Mouse (Mus musculus) liver, embryonic 16.5 days (tissue): ENCODE results near the gene Acin1. TPM values are rescaled to one million over a fixed set of nuclear protein-coding genes. Genes with fewer than 3 reads are reported as not detected.

Source experiments
- ATAC-seq: fragments of 200-750 bp; cut with Nextera tagmentation; 2 replicates; pipeline ENCODE4 v1.8.0; 2017; ENCODE audit warnings: low read depth, mild to moderate bottlenecking, moderate number of reproducible peaks, moderate library complexity
- H3K27ac ChIP-seq: fragments of 300-500 bp; sonication (generic); 2 replicates; pipeline ENCODE4 v1.5.1; 2014; ENCODE audit warnings: mild to moderate bottlenecking, low read length
- H3K27me3 ChIP-seq: fragments of 300-500 bp; sonication (generic); 2 replicates; pipeline ENCODE4 v1.6.1; 2014; ENCODE audit warnings: low read depth, low read length, mixed read lengths; ENCODE audit not compliant: control insufficient read depth, insufficient read depth
- H3K36me3 ChIP-seq: fragments of 300-500 bp; sonication (generic); 2 replicates; pipeline ENCODE4 v1.6.1; 2014; ENCODE audit warnings: mild to moderate bottlenecking; ENCODE audit not compliant: control insufficient read depth, insufficient read depth
- H3K4me1 ChIP-seq: fragments of 300-500 bp; sonication (generic); 2 replicates; pipeline ENCODE4 v1.6.1; 2014; ENCODE audit warnings: low read depth, low read length, mixed read lengths; ENCODE audit not compliant: control insufficient read depth
- H3K4me2 ChIP-seq: fragments of 300-500 bp; sonication (generic); 2 replicates; pipeline ENCODE4 v1.6.1; 2014; ENCODE audit warnings: low read depth, low read length, mixed read lengths
- H3K4me3 ChIP-seq: fragments of 300-500 bp; sonication (generic); 2 replicates; pipeline ENCODE4 v1.5.1; 2014; ENCODE audit warnings: low read depth, mild to moderate bottlenecking, low read length
- H3K9ac ChIP-seq: fragments of 300-500 bp; sonication (generic); 2 replicates; pipeline ENCODE4 v1.6.1; 2014; ENCODE audit warnings: low read depth, low read length
- H3K9me3 ChIP-seq: fragments of 300-500 bp; sonication (generic); replicated peaks from 2 replicates; pipeline ENCODE4 v1.6.1; 2016; ENCODE audit warnings: low read length; ENCODE audit not compliant: control insufficient read depth
- WGBS: fragments of 180-500 bp; shearing (Covaris S2); extraction: QIAGEN DNeasy Blood & Tissue Kit; methylation state at CpG from one replicate; pipeline ENCODE4 v1.1.7; 2014; ENCODE audit not compliant: insufficient replicate concordance; 5-methylcytosine and 5-hydroxymethylcytosine counted together
- microRNA counts: library from miRNA; unstranded; fragments of <30 nt; microRNA quantifications from one replicate; lab custom pipeline; 2016
- microRNA-seq: library from miRNA; unstranded; fragments of <30 nt; microRNA quantifications from one replicate; pipeline ENCODE4, GENCODE M21; 2016
- polyA plus RNA-seq: library from polyadenylated mRNA; unstranded; fragments of >200 nt; fragmentation: Nextera tagmentation; extraction: Ambion mirVana; gene quantifications from 2 replicates; pipeline ENCODE4 v1.2.1, GENCODE M21; 2015

Gene Acin1
- polyA plus RNA-seq, 1 experiment from 2014 or later, result 43.5 TPM

DNA sequence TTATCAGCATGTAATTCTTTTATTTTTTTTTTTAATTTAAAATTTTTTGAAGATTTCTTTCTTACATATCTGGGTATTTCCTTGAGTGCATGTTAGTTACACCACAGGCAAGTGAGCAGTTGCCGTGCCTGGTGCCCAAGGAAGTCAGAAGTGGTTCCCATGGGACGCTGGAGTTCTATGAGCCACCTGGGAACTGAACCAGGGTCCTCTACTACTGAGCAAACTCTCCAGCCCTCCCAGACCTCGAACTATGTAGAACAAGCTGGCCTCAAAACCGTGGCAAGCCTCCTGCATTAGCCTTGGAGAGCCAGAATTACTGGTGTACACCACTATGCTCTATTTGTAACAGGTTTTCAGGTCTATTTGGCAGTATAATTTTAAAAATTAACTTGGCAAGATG lies 84.1 kb downstream of the Acin1 start:
- no peak for ATAC-seq
- no peaks in the 10 kb centered on the region for H3K9me3 ChIP-seq
- H3K36me3 ChIP-seq, result no peaks in the 10 kb centered on the region
- peak overlapping the region; percentile 82 for H3K4me3 ChIP-seq
- no peaks in the 10 kb centered on the region for H3K27me3 ChIP-seq
- peak overlapping the region; percentile 68 for H3K4me2 ChIP-seq
- H3K4me1 ChIP-seq, result peaks cover 30% of the 10 kb centered on the region
- peak overlapping the region; percentile 86 for H3K9ac ChIP-seq
- peak overlapping the region; percentile 95 for H3K27ac ChIP-seq
- 40% methylated on average over 4 of the region's 4 CpGs for WGBS

DNA sequence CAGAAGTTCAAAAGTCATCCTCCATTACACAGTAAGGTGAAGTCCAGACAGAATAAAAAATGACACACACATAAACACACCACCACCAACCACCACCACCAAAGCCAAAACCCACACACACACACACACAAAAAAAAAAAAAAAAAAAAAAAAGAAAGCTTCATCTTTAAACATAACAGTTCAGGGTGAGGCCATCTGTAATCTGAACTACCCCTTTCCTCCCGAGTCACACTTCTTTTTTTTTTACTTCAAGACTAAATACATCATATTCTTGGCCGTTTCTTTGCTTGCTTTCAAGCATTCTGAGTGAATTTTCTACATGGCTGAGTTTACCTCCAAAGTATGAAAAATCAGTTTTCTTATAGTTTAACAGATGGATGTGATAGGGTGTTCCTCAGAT lies 85.1 kb downstream of the Acin1 start:
- no peak overlapping the region for H3K27ac ChIP-seq
- H3K36me3 ChIP-seq, result no peaks in the 10 kb centered on the region
- no peak overlapping the region for H3K4me2 ChIP-seq
- ATAC-seq, result no peak
- no peaks in the 10 kb centered on the region for H3K27me3 ChIP-seq
- WGBS, result 45% methylated on average over 2 of the region's 2 CpGs
- H3K9ac ChIP-seq, result no peak overlapping the region
- no peak overlapping the region for H3K4me3 ChIP-seq
- H3K4me1 ChIP-seq, result peaks cover 30% of the 10 kb centered on the region
- no peaks in the 10 kb centered on the region for H3K9me3 ChIP-seq

DNA sequence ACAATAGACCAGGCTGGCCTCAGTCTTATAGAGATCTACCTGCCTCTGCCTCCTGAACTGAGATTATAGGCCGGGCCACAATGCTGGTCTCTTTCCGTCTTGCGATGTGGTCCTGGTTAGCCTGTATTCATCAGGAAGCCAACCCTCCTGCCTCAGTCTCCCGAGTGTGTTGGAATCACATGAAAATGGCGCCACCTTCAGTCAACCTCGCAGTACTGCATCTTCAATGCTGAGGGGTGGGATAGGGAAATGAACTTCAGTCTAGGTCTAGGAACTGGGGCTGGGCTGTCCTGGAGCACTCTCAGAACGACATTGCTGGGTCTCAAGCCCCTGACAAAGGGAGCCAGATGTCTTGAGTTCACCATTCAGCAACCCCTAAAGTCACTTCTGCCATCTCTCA lies 89.6 kb downstream of the Acin1 start:
- WGBS, result 67% methylated on average over 7 of the region's 7 CpGs
- Histone ChIP-seq H3K36me3 (no peaks in the 10 kb centered on the region; the same call in 1 of the 2 replicates), H3K9me3 (no peaks in the 10 kb centered on the region), H3K9ac (no peak overlapping the region), H3K4me1 (peaks cover 3% of the 10 kb centered on the region), H3K27ac (no peak overlapping the region), H3K4me3 (no peak overlapping the region), H3K4me2 (no peak overlapping the region), H3K27me3 (no peaks in the 10 kb centered on the region)
- ATAC-seq, result no peak

GRCm38 (mm10) chr14:54594631-54595414 lies 91.9 kb downstream of the Acin1 start:
- no peaks in the 10 kb centered on the region for H3K4me1 ChIP-seq
- no peaks in the 10 kb centered on the region for H3K27me3 ChIP-seq
- WGBS, result 70% methylated on average over 28 of the region's 28 CpGs
- no peak overlapping the region for H3K4me2 ChIP-seq
- ATAC-seq, result no peak
- H3K9ac ChIP-seq, result no peak overlapping the region
- H3K4me3 ChIP-seq, result no peak overlapping the region
- H3K27ac ChIP-seq, result no peak overlapping the region
- no peaks in the 10 kb centered on the region; the same call in 1 of the 2 replicates for H3K36me3 ChIP-seq
- H3K9me3 ChIP-seq, result no peaks in the 10 kb centered on the region

- Histone ChIP-seq H3K27me3 (no peaks in the 10 kb centered on the region), H3K27ac (no peak overlapping the region), H3K4me3 (no peak overlapping the region), H3K36me3 (no peaks in the 10 kb centered on the region; the same call in 1 of the 2 replicates), H3K9me3 (no peaks in the 10 kb centered on the region), H3K4me2 (no peak overlapping the region), H3K4me1 (no peaks in the 10 kb centered on the region), H3K9ac (no peak overlapping the region)
- ATAC-seq, result no peak
- WGBS, result 67% methylated on average over 3 of the region's 3 CpGs
Measured at GRCm38 (mm10) chr14:54594055-54594454, 92.7 kb downstream of the Acin1 start.

GRCm38 (mm10) chr14:54592319-54592934 lies 94.3 kb downstream of the Acin1 start:
- WGBS, result 36% methylated on average over 10 of the region's 10 CpGs
- Histone ChIP-seq H3K9ac (no peak overlapping the region), H3K36me3 (no peaks in the 10 kb centered on the region; the same call in 1 of the 2 replicates), H3K4me3 (no peak overlapping the region), H3K4me1 (no peaks in the 10 kb centered on the region), H3K27me3 (no peaks in the 10 kb centered on the region), H3K27ac (no peak overlapping the region), H3K9me3 (no peaks in the 10 kb centered on the region), H3K4me2 (no peak overlapping the region)
- peak; percentile 50 for ATAC-seq

MicroRNAs within 50 kb of the gene (microRNA counts, 519-probe panel; counts per million panel counts)
- microRNA mmu-miR-686 (lab: Ali Mortazavi, UCI), result 60.7 counts per million

Small RNA genes lying within 50 kb of the gene (microRNA-seq; reads per million reads assigned to microRNA genes)
- gene Mir686 (not detected), gene Mir6948 (not detected)

Other genes with a start within 250 kb of the Acin1 start
- 17.9 and 19.3 TPM in 2 replicates for gene Lrp10, start 222.8 kb downstream of the Acin1 start, polyA plus RNA-seq
- 0.09 and 0.34 TPM in 2 replicates for gene Rem2, start 210.8 kb downstream of the Acin1 start, polyA plus RNA-seq
- 20.6 and 21.6 TPM in 2 replicates for gene Prmt5, start 169.4 kb downstream of the Acin1 start, polyA plus RNA-seq
- 31.5 and 32.2 TPM in 2 replicates for gene Haus4, start 132.3 kb downstream of the Acin1 start, polyA plus RNA-seq
- 5.0 and 6.1 TPM in 2 replicates for gene Ajuba, start 109.4 kb downstream of the Acin1 start, polyA plus RNA-seq
- gene 4931414P19Rik, start 80.9 kb downstream of the Acin1 start, polyA plus RNA-seq, result 2.3 and 2.5 TPM in 2 replicates
- 173 and 183 TPM in 2 replicates for gene Psmb5, start 68.9 kb downstream of the Acin1 start, polyA plus RNA-seq
- not detected in 2 replicates for gene Psmb11, start 65.5 kb downstream of the Acin1 start, polyA plus RNA-seq
- not detected in 2 replicates for gene Gm17606, start 46.0 kb downstream of the Acin1 start, polyA plus RNA-seq
- 0.13 and 0.25 TPM in 2 replicates for gene Cdh24, start 45.6 kb downstream of the Acin1 start, polyA plus RNA-seq
- gene 1700123O20Rik, start 715 bp downstream of the Acin1 start, polyA plus RNA-seq, result 40.2 and 42.6 TPM in 2 replicates
- 0.05 and 0.06 TPM in 2 replicates for gene Gm29776, start 11.9 kb upstream of the Acin1 start, polyA plus RNA-seq
- 10.4 and 11.7 TPM in 2 replicates for gene Cebpe, start 25.2 kb upstream of the Acin1 start, polyA plus RNA-seq
- gene Slc7a8, start 95.0 kb upstream of the Acin1 start, polyA plus RNA-seq, result 3.0 and 4.9 TPM in 2 replicates
- gene Rnf212b, start 127.2 kb upstream of the Acin1 start, polyA plus RNA-seq, result not detected in 2 replicates
- 2.4 and 2.7 TPM in 2 replicates for gene Homez, start 184.0 kb upstream of the Acin1 start, polyA plus RNA-seq
- gene Ppp1r3e, start 190.6 kb upstream of the Acin1 start, polyA plus RNA-seq, result 0.51 and 0.55 TPM in 2 replicates
- 0.42 and 0.69 TPM in 2 replicates for gene Bcl2l2, start 196.4 kb upstream of the Acin1 start, polyA plus RNA-seq
- gene Gm20521, start 196.5 kb upstream of the Acin1 start, polyA plus RNA-seq, result 0.11 TPM in 1 of 2 replicates, not detected in the other
- gene Pabpn1, start 205.6 kb upstream of the Acin1 start, polyA plus RNA-seq, result 30.1 and 32.0 TPM in 2 replicates
- 1.3 and 1.5 TPM in 2 replicates for gene Slc22a17, start 226.2 kb upstream of the Acin1 start, polyA plus RNA-seq
- 0.26 and 0.42 TPM in 2 replicates for gene Efs, start 239.2 kb upstream of the Acin1 start, polyA plus RNA-seq
- not detected in 2 replicates for gene Il25, start 245.8 kb upstream of the Acin1 start, polyA plus RNA-seq
- gene Cmtm5, start 249.3 kb upstream of the Acin1 start, polyA plus RNA-seq, result 0.20 TPM in 1 of 2 replicates, not detected in the other